Comparison of ENCODE assay signal across 8 mouse cellular contexts in the genomic region with DNA sequence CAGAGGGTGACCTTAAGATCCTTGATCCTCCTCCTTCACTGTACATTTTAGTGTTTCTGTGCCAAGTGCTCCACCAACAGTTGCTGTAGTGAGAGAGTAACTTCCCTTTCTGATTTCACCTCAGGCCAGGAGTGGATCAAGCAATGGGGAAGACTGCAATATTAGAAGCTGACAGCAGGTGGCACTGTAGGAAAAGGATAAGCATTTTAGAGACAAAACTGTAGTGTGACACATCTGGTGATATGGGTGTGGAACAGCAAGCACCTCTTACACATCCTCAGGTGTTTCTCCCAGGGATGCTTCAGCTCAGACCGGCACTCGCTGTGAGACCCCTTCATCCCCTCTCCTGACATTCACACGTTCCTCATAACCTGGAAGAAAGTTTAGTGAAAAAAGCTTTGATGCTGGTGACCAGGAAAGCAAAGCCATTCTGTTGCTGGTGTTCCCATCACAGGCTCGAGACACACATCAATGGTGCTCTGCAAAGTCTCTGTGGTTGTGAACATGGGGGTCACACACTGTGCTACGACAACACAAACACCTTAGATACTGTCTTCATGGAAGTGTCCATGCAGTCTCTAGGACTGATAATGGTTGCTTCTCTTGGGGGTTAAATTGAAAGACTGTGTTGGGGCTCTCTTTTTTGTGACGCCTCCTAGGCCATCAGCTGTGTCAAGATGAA.
A peak's percentile ranks its signal among the peaks of the same experiment; 100 is the strongest.
DNase-seq lines count a peak whose midpoint lies in the region; ATAC-seq and TF ChIP-seq lines count a peak whose summit lies in the region.

No protein-coding gene starts in this region.

- peak; percentile 87 for DNase-seq in 3T3-L1 (ENCODE audit: low read depth, low spot score)
- peak; percentile 65 to 83 for DNase-seq in cerebellum, postnatal 36 days
- peak; percentile 85 for DNase-seq in gastrocnemius, postnatal 10 days
- peak; percentile 87 for DNase-seq in kidney, adult 9 months
- peak; percentile 84 for DNase-seq in limb, embryonic 14.5 days (ENCODE audit: low spot score)

- no peak overlapping the region for H3K4me3 ChIP-seq in limb, embryonic 14.5 days (replicated peaks; ENCODE audit: low read length)
- H3K4me3 ChIP-seq in neural tube, embryonic 12.5 days = no peak overlapping the region
- no peak overlapping the region for H3K4me3 ChIP-seq in stomach, embryonic 16.5 days (replicated peaks; ENCODE audit: low read length)

- H3K9me3 ChIP-seq in limb, embryonic 14.5 days (ENCODE audit: control insufficient read depth, low read length) = no peaks in the 10 kb centered on the region
- H3K9me3 ChIP-seq in neural tube, embryonic 12.5 days = no peaks in the 10 kb centered on the region
- no peaks in the 10 kb centered on the region for H3K9me3 ChIP-seq in stomach, embryonic 16.5 days (replicated peaks; ENCODE audit: control insufficient read depth, low read length)

- no peak overlapping the region for H3K27ac ChIP-seq in limb, embryonic 14.5 days (replicated peaks; ENCODE audit: low read depth, low read length)
- no peak overlapping the region for H3K27ac ChIP-seq in neural tube, embryonic 12.5 days
- H3K27ac ChIP-seq in stomach, embryonic 16.5 days (ENCODE audit: low read length) = no peak overlapping the region

- peak; percentile 46 for ATAC-seq in activated CD4-positive, CD25-positive, alpha-beta regulatory T cell, adult 4 months
- ATAC-seq in limb, embryonic 14.5 days (ENCODE audit: low FRiP score, low read depth) = peak; percentile 76; the same call in 1 of the 2 replicates
- ATAC-seq in neural tube, embryonic 12.5 days (ENCODE audit: low FRiP score, low read depth) = peak; percentile 25; the same call in 1 of the 2 replicates
- peak; percentile 47; the same call in 1 of the 2 replicates for ATAC-seq in stomach, embryonic 16.5 days (ENCODE audit: insufficient read depth, low FRiP score)

- no peak overlapping the region for H3K9ac ChIP-seq in limb, embryonic 14.5 days (ENCODE audit: low read depth, low read length, severe bottlenecking)
- H3K9ac ChIP-seq in neural tube, embryonic 12.5 days = no peak overlapping the region
- H3K9ac ChIP-seq in stomach, embryonic 16.5 days (ENCODE audit: low read length) = no peak overlapping the region

- H3K4me2 ChIP-seq in limb, embryonic 14.5 days (replicated peaks; ENCODE audit: low read depth, low read length, severe bottlenecking) = no peak overlapping the region
- no peak overlapping the region for H3K4me2 ChIP-seq in neural tube, embryonic 12.5 days (replicated peaks)
- H3K4me2 ChIP-seq in stomach, embryonic 16.5 days (ENCODE audit: low read depth, low read length) = no peak overlapping the region

- H3K4me1 ChIP-seq in limb, embryonic 14.5 days (ENCODE audit: control insufficient read depth, insufficient read depth, low read length) = no peaks in the 10 kb centered on the region
- H3K4me1 ChIP-seq in neural tube, embryonic 12.5 days = no peaks in the 10 kb centered on the region
- no peaks in the 10 kb centered on the region for H3K4me1 ChIP-seq in stomach, embryonic 16.5 days (ENCODE audit: control insufficient read depth, insufficient read depth, low read length)

- H3K27me3 ChIP-seq in limb, embryonic 14.5 days (ENCODE audit: control insufficient read depth, insufficient read depth, low read length) = no peaks in the 10 kb centered on the region
- no peaks in the 10 kb centered on the region for H3K27me3 ChIP-seq in neural tube, embryonic 12.5 days (replicated peaks)
- no peaks in the 10 kb centered on the region for H3K27me3 ChIP-seq in stomach, embryonic 16.5 days (ENCODE audit: control insufficient read depth, insufficient read depth, low read length)

- WGBS in limb, embryonic 14.5 days = 39% methylated on average over 6 of the region's 6 CpGs
- WGBS in neural tube, embryonic 12.5 days = 47% methylated on average over 6 of the region's 6 CpGs
- 39% methylated on average over 6 of the region's 6 CpGs for WGBS in stomach, embryonic 16.5 days

- TF ChIP-seq POLR2A in limb, embryonic 14.5 days (IDR thresholded peaks at IDR 0.05; ENCODE audit: borderline replicate concordance, extremely low read depth, insufficient read depth, insufficient read length) = no peak

- H3K36me3 ChIP-seq in limb, embryonic 14.5 days (ENCODE audit: control insufficient read depth, insufficient read depth, low read length) = no peaks in the 10 kb centered on the region
- no peaks in the 10 kb centered on the region for H3K36me3 ChIP-seq in neural tube, embryonic 12.5 days
- no peaks in the 10 kb centered on the region for H3K36me3 ChIP-seq in stomach, embryonic 16.5 days (ENCODE audit: control insufficient read depth, insufficient read depth, low read length)

Comparison
In these comparisons a context has a peak if more than half of its experiments do, and no peak if none do; other contexts are left out.
1. ATAC-seq: peak in every context shown above with its lines; median percentile 76 in limb, embryonic 14.5 days; 47 in stomach, embryonic 16.5 days; 46 in activated CD4-positive, CD25-positive, alpha-beta regulatory T cell, adult 4 months; 25 in neural tube, embryonic 12.5 days.